Mouse (Mus musculus): ENCODE results near the gene Tiam2. TPM values are rescaled to one million over a fixed set of nuclear protein-coding genes. Genes with fewer than 3 reads are reported as not detected.

Gene Tiam2
- polyA plus RNA-seq, 1 experiment, result 3.4 TPM

- WGBS, result 76% methylated on average over 3 of the region's 3 CpGs
- TF ChIP-seq CTCF (IDR thresholded peaks at IDR 0.05; ENCODE audit: control insufficient read depth, insufficient read depth, low read length) (no peak), POLR2A (IDR thresholded peaks at IDR 0.05; ENCODE audit: borderline replicate concordance, control insufficient read depth, low read depth, low read length) (no peak)
- H3K27ac ChIP-seq (ENCODE audit: control insufficient read depth, insufficient read depth, low read depth, low read length, poor library complexity), result no peak overlapping the region
- H3K4me1 ChIP-seq (ENCODE audit: control insufficient read depth, insufficient read depth, low read length), result no peaks in the 10 kb centered on the region
- H3K4me3 ChIP-seq (replicated peaks; ENCODE audit: control insufficient read depth, low read depth, low read length), result no peak overlapping the region
Observed at GRCm38 (mm10) chr17:3433521-3434271, 107.3 kb downstream of the Tiam2 start.

GRCm38 (mm10) chr17:3435299-3435698 is 108.9 kb downstream of the Tiam2 start:
- H3K27ac ChIP-seq (ENCODE audit: control insufficient read depth, insufficient read depth, low read depth, low read length, poor library complexity), result no peak overlapping the region
- H3K4me1 ChIP-seq (ENCODE audit: control insufficient read depth, insufficient read depth, low read length), result no peaks in the 10 kb centered on the region
- WGBS, result 65% methylated on average over 1 of the region's 1 CpGs
- TF ChIP-seq CTCF (IDR thresholded peaks at IDR 0.05; ENCODE audit: control insufficient read depth, insufficient read depth, low read length) (no peak), POLR2A (IDR thresholded peaks at IDR 0.05; ENCODE audit: borderline replicate concordance, control insufficient read depth, low read depth, low read length) (no peak)
- no peak overlapping the region for H3K4me3 ChIP-seq (replicated peaks; ENCODE audit: control insufficient read depth, low read depth, low read length)

GRCm38 (mm10) chr17:3436841-3437515 is 110.6 kb downstream of the Tiam2 start:
- WGBS, result 84% methylated on average over 12 of the region's 12 CpGs
- Histone ChIP-seq H3K27ac (ENCODE audit: control insufficient read depth, insufficient read depth, low read depth, low read length, poor library complexity) (no peak overlapping the region), H3K4me1 (ENCODE audit: control insufficient read depth, insufficient read depth, low read length) (no peaks in the 10 kb centered on the region), H3K4me3 (replicated peaks; ENCODE audit: control insufficient read depth, low read depth, low read length) (no peak overlapping the region)
- no peak for TF ChIP-seq CTCF (IDR thresholded peaks at IDR 0.05; ENCODE audit: control insufficient read depth, insufficient read depth, low read length)
- no peak for TF ChIP-seq POLR2A (IDR thresholded peaks at IDR 0.05; ENCODE audit: borderline replicate concordance, control insufficient read depth, low read depth, low read length)

GRCm38 (mm10) chr17:3442526-3443401 is 116.4 kb downstream of the Tiam2 start:
- TF ChIP-seq POLR2A (IDR thresholded peaks at IDR 0.05; ENCODE audit: borderline replicate concordance, control insufficient read depth, low read depth, low read length) (no peak), CTCF (IDR thresholded peaks at IDR 0.05; ENCODE audit: control insufficient read depth, insufficient read depth, low read length) (no peak)
- 70% methylated on average over 10 of the region's 10 CpGs for WGBS
- H3K4me1 ChIP-seq (ENCODE audit: control insufficient read depth, insufficient read depth, low read length), result no peaks in the 10 kb centered on the region; the same call in 1 of the 2 replicates
- no peak overlapping the region for H3K4me3 ChIP-seq (replicated peaks; ENCODE audit: control insufficient read depth, low read depth, low read length)
- no peak overlapping the region for H3K27ac ChIP-seq (ENCODE audit: control insufficient read depth, insufficient read depth, low read depth, low read length, poor library complexity)

GRCm38 (mm10) chr17:3446191-3446950 is 120.0 kb downstream of the Tiam2 start:
- no peaks in the 10 kb centered on the region; the same call in 1 of the 2 replicates for H3K4me1 ChIP-seq (ENCODE audit: control insufficient read depth, insufficient read depth, low read length)
- no peak overlapping the region for H3K27ac ChIP-seq (ENCODE audit: control insufficient read depth, insufficient read depth, low read depth, low read length, poor library complexity)
- TF ChIP-seq CTCF (IDR thresholded peaks at IDR 0.05; ENCODE audit: control insufficient read depth, insufficient read depth, low read length) (no peak), POLR2A (IDR thresholded peaks at IDR 0.05; ENCODE audit: borderline replicate concordance, control insufficient read depth, low read depth, low read length) (no peak)
- H3K4me3 ChIP-seq (replicated peaks; ENCODE audit: control insufficient read depth, low read depth, low read length), result no peak overlapping the region
- WGBS, result 24% methylated on average over 8 of the region's 8 CpGs

- no peak overlapping the region for H3K27ac ChIP-seq (ENCODE audit: control insufficient read depth, insufficient read depth, low read depth, low read length, poor library complexity)
- 20% methylated on average over 3 of the region's 3 CpGs for WGBS
- H3K4me1 ChIP-seq (ENCODE audit: control insufficient read depth, insufficient read depth, low read length), result no peaks in the 10 kb centered on the region; the same call in 1 of the 2 replicates
- peak; percentile 61 for TF ChIP-seq CTCF (IDR thresholded peaks at IDR 0.05; ENCODE audit: control insufficient read depth, insufficient read depth, low read length)
- TF ChIP-seq POLR2A (IDR thresholded peaks at IDR 0.05; ENCODE audit: borderline replicate concordance, control insufficient read depth, low read depth, low read length), result no peak
- H3K4me3 ChIP-seq (replicated peaks; ENCODE audit: control insufficient read depth, low read depth, low read length), result no peak overlapping the region
Observed at GRCm38 (mm10) chr17:3448725-3449124, 122.4 kb downstream of the Tiam2 start.

- H3K4me1 ChIP-seq (ENCODE audit: control insufficient read depth, insufficient read depth, low read length), result no peaks in the 10 kb centered on the region; the same call in 1 of the 2 replicates
- H3K4me3 ChIP-seq (replicated peaks; ENCODE audit: control insufficient read depth, low read depth, low read length), result no peak overlapping the region
- 71% methylated on average over 2 of the region's 2 CpGs for WGBS
- no peak overlapping the region for H3K27ac ChIP-seq (ENCODE audit: control insufficient read depth, insufficient read depth, low read depth, low read length, poor library complexity)
- TF ChIP-seq CTCF (IDR thresholded peaks at IDR 0.05; ENCODE audit: control insufficient read depth, insufficient read depth, low read length), result peak; percentile 96
- TF ChIP-seq POLR2A (IDR thresholded peaks at IDR 0.05; ENCODE audit: borderline replicate concordance, control insufficient read depth, low read depth, low read length), result no peak
Observed at GRCm38 (mm10) chr17:3451077-3451476, 124.7 kb downstream of the Tiam2 start.

Data from bone marrow, adult 2 months (tissue).